Mouse (Mus musculus) bone marrow macrophage, adult 2 months (primary cell): Measurements from ENCODE around the gene Trappc12.

Experiments
- CTCF ChIP-seq: IDR thresholded peaks from 2 replicates; pipeline ENCODE4 v1.5.1; 2012; ENCODE audit warnings: low read depth, mild to moderate bottlenecking, low read length, moderate library complexity
- POLR2A ChIP-seq: IDR thresholded peaks from 2 replicates; pipeline ENCODE4 v1.6.1; 2012; ENCODE audit warnings: mild to moderate bottlenecking, low read depth, low read length, borderline replicate concordance

DNA sequence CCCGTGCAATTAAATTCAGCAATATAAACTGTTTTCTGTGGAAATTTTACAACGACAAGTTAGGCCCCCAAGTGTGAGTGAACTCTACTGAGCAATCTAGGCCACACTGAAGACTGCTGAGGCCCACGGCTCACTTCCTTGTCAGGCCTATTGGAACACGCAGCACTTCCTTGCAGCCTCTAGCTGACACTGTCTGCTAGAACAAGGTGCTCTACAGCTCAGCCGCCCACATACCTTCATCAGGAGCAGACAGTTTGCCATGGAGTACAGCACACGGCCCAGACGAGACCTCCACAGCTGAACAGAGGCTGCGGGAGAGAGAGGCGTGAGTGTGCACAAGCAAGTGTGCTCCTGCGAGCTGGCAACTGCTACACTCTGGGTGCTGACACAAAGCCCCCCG lies 49.0 kb downstream of the Trappc12 start:
- no peak for TF ChIP-seq CTCF
- TF ChIP-seq POLR2A, result no peak
